Mouse (Mus musculus) adrenal gland, adult 18-20 months (tissue): ENCODE results near the gene Sec24a. TPM values are rescaled to one million over a fixed set of nuclear protein-coding genes. Genes with fewer than 3 reads are reported as not detected.
A peak's percentile ranks its signal among the peaks of the same experiment; 100 is the strongest.
"Not testable (repeated sequence)": the region's sequence is repeated elsewhere in the genome, so short reads cannot be mapped to it uniquely, and the experiment has no call there.

ENCODE experiments used
- DNase-seq, 2 experiments: peaks; one replicate each; pipeline ENCODE4 v3.0.0; 2021 to 2022; ENCODE audit warnings: low spot score in 2 of 2
- total RNA-seq, 2 experiments: library from RNA; stranded (reverse); gene quantifications; 1 replicate in 1 of 2; 2 replicates in 1 of 2; pipeline ENCODE4 v1.2.3; 2021

Sec24a gene
- total RNA-seq, 2 experiments from 2014 or later = 33.2 to 47.2 TPM

GRCm38 (mm10) chr11:51689343-51689742, 74.1 kb downstream of the Sec24a start:
- no peak for DNase-seq

- DNase-seq = peak; percentile 98 to 99
These were observed 74.8 kb downstream of the Sec24a start, which contains the start of gene 0610009B22Rik for GRCm38 (mm10) chr11:51688330-51689328. Gene 0610009B22Rik (minus strand): TSS chr11:51688874.

- no peak for DNase-seq
These were observed 81.5 kb downstream of the Sec24a start for GRCm38 (mm10) chr11:51681976-51682374.

DNA sequence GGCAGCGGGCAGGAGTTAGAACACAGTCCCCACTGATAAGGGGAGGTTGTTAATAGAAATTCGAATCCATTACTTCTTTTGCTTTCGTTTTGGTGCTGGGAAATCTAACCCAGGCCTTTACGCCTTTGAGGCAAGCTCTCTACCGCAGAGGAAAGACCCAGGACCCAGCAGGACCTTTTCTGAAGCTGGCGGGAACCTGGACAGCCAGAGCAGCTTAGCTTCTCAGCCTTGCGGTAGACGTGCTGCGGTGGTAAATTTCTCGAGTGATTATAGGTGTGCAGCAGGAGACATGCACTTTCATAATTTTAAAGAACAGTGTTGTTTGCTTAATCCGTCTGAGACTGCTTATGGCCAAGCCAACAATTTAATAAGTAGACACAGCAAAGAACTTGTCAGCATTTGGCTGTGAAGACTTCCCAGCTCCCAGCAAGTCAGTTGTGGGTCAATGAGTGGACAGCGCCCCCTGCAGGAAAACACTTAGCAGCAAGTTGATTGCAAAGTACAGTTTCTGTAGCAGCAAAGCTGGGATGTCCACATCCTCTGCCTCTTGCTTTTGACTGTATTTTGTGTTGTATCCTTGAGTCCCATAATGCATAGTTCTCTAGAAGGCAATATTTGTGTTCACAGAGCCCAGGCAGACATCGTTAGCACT, 82.0 kb downstream of the Sec24a start:
- DNase-seq = peak; percentile 90 to 91

DNA sequence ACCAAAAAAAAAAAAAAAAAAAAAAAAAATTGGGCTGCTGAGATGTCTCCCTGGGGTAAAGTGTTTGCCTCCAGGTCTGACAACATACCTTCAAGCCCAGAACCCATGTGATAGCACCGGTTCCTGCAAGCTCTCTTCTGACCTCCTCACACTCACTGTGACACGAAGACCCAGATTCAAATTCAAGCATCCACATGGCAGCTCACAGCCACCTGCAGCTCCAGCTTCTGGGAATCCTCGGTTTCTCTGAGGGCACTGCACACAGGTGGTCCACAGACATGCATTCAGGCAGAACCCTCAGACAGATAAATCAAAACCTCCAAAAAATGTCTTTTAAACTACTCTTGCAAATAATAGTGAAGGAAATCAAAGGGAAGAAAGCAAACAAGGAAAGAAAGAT, 84.0 kb downstream of the Sec24a start:
- DNase-seq = no peak

- DNase-seq = no peak
These were observed 85.6 kb downstream of the Sec24a start for GRCm38 (mm10) chr11:51677737-51678418.

GRCm38 (mm10) chr11:51675386-51675785, 88.0 kb downstream of the Sec24a start:
- DNase-seq = no peak

GRCm38 (mm10) chr11:51673291-51673690, 90.1 kb downstream of the Sec24a start:
- peak in 1 of 2 experiments; percentile 13 for DNase-seq

DNA sequence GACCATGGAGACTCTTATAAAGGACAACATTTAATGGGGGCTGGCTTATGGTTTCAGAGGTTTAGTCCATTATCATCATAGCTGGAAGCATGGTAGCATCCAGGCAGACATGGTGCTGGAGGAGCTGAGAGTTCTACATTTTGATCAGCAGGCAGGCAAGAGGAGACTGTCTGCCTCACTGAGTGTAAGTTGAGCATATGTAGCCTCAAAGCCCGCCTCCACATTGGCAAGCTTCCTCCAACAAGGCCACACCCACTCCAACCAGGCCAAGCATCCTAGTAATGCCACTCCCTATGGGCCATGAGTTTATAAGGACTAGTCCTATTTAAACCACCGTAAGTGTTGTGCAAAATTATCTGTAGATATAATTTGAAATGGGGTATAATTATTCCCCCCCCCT, 92.1 kb downstream of the Sec24a start:
- DNase-seq = no peak

DNA sequence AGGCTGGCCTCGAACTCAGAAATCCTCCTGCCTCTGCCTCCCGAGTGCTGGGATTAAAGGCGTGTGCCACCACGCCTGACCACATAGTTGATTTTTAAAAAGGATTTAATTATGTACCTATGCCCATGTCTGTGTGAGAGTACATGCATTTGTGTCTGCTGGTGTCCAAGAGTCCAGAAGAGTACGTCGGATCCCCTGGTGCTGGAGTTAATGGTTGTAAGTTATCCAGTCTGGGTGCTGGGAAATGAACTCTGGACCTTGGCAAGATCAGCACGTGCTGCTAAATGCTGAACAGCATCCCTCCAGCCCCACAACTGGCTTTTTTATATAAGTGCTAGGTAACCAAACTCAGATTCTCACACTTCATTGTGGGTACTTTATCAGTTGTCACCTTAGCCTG, 92.6 kb downstream of the Sec24a start:
- DNase-seq = no peak

DNA sequence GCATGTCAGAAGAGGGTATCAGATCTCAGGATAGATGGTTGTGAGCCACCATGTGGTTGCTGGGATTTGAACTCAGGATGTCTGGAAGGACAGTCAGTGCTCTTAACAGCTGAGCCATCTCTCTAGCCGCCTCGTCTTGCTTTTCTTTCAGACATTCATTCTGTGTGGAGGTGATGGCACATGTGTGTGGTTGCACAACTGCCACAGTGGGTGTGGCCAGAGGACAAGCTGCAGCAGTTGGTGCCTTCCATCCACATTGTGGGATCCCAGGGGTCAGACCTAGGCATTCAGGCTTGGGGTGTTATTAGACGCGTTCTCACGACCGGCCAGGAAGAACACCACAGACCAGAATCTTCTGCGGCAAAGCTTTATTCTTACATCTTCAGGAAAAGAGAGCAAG, 98.7 kb downstream of the Sec24a start:
- not testable (repeated sequence) for DNase-seq

- no peak for DNase-seq
These were observed 100.8 kb downstream of the Sec24a start for GRCm38 (mm10) chr11:51662632-51663031.

DNA sequence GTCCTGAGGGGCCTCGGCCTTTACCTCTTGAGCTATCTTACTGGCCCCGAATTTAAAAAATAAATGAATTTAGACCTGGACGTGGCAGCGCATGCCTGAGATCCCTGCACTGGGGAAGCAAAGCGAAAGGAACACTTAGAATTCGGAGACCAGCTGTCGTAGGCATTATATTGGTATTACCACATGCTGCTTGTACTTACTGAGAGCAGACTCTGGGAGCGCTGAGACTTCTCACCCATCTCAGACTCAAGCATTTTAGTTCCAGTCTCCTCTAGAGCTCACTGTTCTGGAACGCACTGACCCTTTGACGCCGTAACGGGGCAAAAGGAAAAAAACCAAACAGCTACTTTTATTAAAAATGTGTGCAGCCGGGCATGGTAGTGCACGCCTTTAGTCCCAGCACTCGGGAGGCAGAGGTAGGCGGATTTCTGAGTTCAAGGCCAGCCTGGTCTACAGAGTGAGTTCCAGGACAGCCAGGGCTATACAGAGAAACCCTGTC, 101.5 kb downstream of the Sec24a start:
- no peak for DNase-seq

DNA sequence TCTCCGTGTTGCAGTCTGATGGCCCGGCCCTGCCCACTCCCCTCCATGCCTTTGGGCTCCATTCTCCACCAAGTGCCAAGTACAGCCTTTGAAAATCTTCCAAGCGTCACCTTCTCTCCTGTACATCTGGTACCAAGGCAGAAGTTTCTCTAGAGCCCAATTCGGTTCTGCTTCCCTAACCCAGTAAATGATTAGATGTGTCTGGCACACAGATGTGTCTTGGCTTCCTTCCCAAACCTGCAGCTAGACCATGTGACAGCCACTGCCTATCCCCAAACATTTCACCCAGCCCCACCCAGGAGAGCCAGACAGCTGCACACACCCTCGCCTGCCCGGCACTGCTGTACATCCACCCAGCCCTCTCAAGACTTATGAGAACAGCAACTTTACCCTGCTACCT, 104.7 kb downstream of the Sec24a start:
- DNase-seq = no peak

GRCm38 (mm10) chr11:51658291-51658690, 105.1 kb downstream of the Sec24a start:
- no peak for DNase-seq

GRCm38 (mm10) chr11:51656798-51657521, 106.5 kb downstream of the Sec24a start:
- no peak for DNase-seq

DNA sequence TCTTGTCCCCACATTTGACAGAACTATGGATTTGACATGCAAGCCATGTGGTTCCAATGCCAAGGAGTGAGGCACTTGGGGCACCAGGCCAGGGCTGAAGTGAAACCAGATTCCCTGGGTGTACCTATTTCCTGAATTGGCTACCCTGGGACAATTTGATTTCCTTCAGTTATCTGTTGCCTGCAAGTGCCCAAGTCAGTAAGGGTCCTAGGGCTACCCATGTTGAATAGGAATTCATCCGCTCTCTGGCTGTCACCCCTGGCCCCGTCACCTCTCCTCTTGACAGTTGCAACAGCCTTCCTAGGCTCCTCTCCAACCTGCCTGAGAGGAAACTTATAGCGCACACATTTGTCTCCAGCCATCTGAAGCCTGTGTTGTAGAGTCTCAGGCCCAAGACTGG, 108.5 kb downstream of the Sec24a start:
- no peak for DNase-seq

- no peak for DNase-seq
These were observed 109.7 kb downstream of the Sec24a start for GRCm38 (mm10) chr11:51653736-51654135.

GRCm38 (mm10) chr11:51652889-51653418, 110.5 kb downstream of the Sec24a start:
- DNase-seq = no peak
